Mouse (Mus musculus): Measurements from ENCODE around the gene Mgl2. TPM values are rescaled to one million over a fixed set of nuclear protein-coding genes. Genes with fewer than 3 reads are reported as not detected.

Gene Mgl2
- polyA plus RNA-seq, 1 experiment from 2014 or later = not detected

Other genes with a start within 250 kb of the Mgl2 start
- 4.1 and 4.5 TPM in 2 replicates for gene Kctd11, start 248.9 kb upstream of the Mgl2 start, polyA plus RNA-seq (2016; fragmentation: Nextera tagmentation; extraction: Ambion mirVana)
- gene Acap1, start 234.8 kb upstream of the Mgl2 start, polyA plus RNA-seq (2016; fragmentation: Nextera tagmentation; extraction: Ambion mirVana) = 10.3 and 11.2 TPM in 2 replicates
- 4.7 and 5.2 TPM in 2 replicates for gene 2810408A11Rik, start 229.3 kb upstream of the Mgl2 start, polyA plus RNA-seq (2016; fragmentation: Nextera tagmentation; extraction: Ambion mirVana)
- gene Neurl4, start 229.3 kb upstream of the Mgl2 start, polyA plus RNA-seq (2016; fragmentation: Nextera tagmentation; extraction: Ambion mirVana) = 7.6 and 9.2 TPM in 2 replicates
- 49.2 and 50.6 TPM in 2 replicates for gene Gps2, start 216.4 kb upstream of the Mgl2 start, polyA plus RNA-seq (2016; fragmentation: Nextera tagmentation; extraction: Ambion mirVana)
- 1,286 and 1,307 TPM in 2 replicates for gene Eif5a, start 208.4 kb upstream of the Mgl2 start, polyA plus RNA-seq (2016; fragmentation: Nextera tagmentation; extraction: Ambion mirVana)
- gene Ybx2, start 194.5 kb upstream of the Mgl2 start, polyA plus RNA-seq (2016; fragmentation: Nextera tagmentation; extraction: Ambion mirVana) = 2.0 and 2.6 TPM in 2 replicates
- 25.9 and 28.8 TPM in 2 replicates for gene Slc2a4, start 182.1 kb upstream of the Mgl2 start, polyA plus RNA-seq (2016; fragmentation: Nextera tagmentation; extraction: Ambion mirVana)
- gene Cldn7, start 165.6 kb upstream of the Mgl2 start, polyA plus RNA-seq (2016; fragmentation: Nextera tagmentation; extraction: Ambion mirVana) = 2.1 and 2.5 TPM in 2 replicates
- gene Ctdnep1, start 149.2 kb upstream of the Mgl2 start, polyA plus RNA-seq (2016; fragmentation: Nextera tagmentation; extraction: Ambion mirVana) = 23.6 and 24.5 TPM in 2 replicates
- 103 and 109 TPM in 2 replicates for gene Elp5, start 147.8 kb upstream of the Mgl2 start, polyA plus RNA-seq (2016; fragmentation: Nextera tagmentation; extraction: Ambion mirVana)
- gene Gabarap, start 139.2 kb upstream of the Mgl2 start, polyA plus RNA-seq (2016; fragmentation: Nextera tagmentation; extraction: Ambion mirVana) = 445 and 451 TPM in 2 replicates
- 51.0 and 54.1 TPM in 2 replicates for gene Phf23, start 134.6 kb upstream of the Mgl2 start, polyA plus RNA-seq (2016; fragmentation: Nextera tagmentation; extraction: Ambion mirVana)
- 25.8 and 26.1 TPM in 2 replicates for gene Dvl2, start 129.7 kb upstream of the Mgl2 start, polyA plus RNA-seq (2016; fragmentation: Nextera tagmentation; extraction: Ambion mirVana)
- 126 and 129 TPM in 2 replicates for gene Acadvl, start 114.9 kb upstream of the Mgl2 start, polyA plus RNA-seq (2016; fragmentation: Nextera tagmentation; extraction: Ambion mirVana)
- gene Dlg4, start 113.4 kb upstream of the Mgl2 start, polyA plus RNA-seq (2016; fragmentation: Nextera tagmentation; extraction: Ambion mirVana) = 4.2 and 6.0 TPM in 2 replicates
- 0.15 and 0.19 TPM in 2 replicates for gene Asgr1, start 76.2 kb upstream of the Mgl2 start, polyA plus RNA-seq (2016; fragmentation: Nextera tagmentation; extraction: Ambion mirVana)
- gene Asgr2, start 37.7 kb upstream of the Mgl2 start, polyA plus RNA-seq (2016; fragmentation: Nextera tagmentation; extraction: Ambion mirVana) = not detected in 2 replicates
- not detected in 2 replicates for gene Clec10a, start 25.9 kb downstream of the Mgl2 start, polyA plus RNA-seq (2016; fragmentation: Nextera tagmentation; extraction: Ambion mirVana)
- 0.41 and 1.1 TPM in 2 replicates for gene Slc16a11, start 82.4 kb downstream of the Mgl2 start, polyA plus RNA-seq (2016; fragmentation: Nextera tagmentation; extraction: Ambion mirVana)
- 7.7 and 9.1 TPM in 2 replicates for gene Slc16a13, start 90.7 kb downstream of the Mgl2 start, polyA plus RNA-seq (2016; fragmentation: Nextera tagmentation; extraction: Ambion mirVana)
- gene Bcl6b, start 99.5 kb downstream of the Mgl2 start, polyA plus RNA-seq (2016; fragmentation: Nextera tagmentation; extraction: Ambion mirVana) = 17.6 and 19.6 TPM in 2 replicates
- gene 0610010K14Rik, start 107.6 kb downstream of the Mgl2 start, polyA plus RNA-seq (2016; fragmentation: Nextera tagmentation; extraction: Ambion mirVana) = 125 and 126 TPM in 2 replicates
- gene Gm21988, start 109.5 kb downstream of the Mgl2 start, polyA plus RNA-seq (2016; fragmentation: Nextera tagmentation; extraction: Ambion mirVana) = 9.0 and 9.5 TPM in 2 replicates
- 204 and 207 TPM in 2 replicates for gene Rnasek, start 109.5 kb downstream of the Mgl2 start, polyA plus RNA-seq (2016; fragmentation: Nextera tagmentation; extraction: Ambion mirVana)
- 3.8 and 7.8 TPM in 2 replicates for gene Alox12, start 125.0 kb downstream of the Mgl2 start, polyA plus RNA-seq (2016; fragmentation: Nextera tagmentation; extraction: Ambion mirVana)
- not detected in 2 replicates for gene Alox12e, start 192.3 kb downstream of the Mgl2 start, polyA plus RNA-seq (2016; fragmentation: Nextera tagmentation; extraction: Ambion mirVana)
- 0.06 TPM in 1 of 2 replicates, not detected in the other for gene Alox15, start 221.7 kb downstream of the Mgl2 start, polyA plus RNA-seq (2016; fragmentation: Nextera tagmentation; extraction: Ambion mirVana)